Mouse (Mus musculus) heart, adult 2 months (tissue): ENCODE data around the gene Ly6g6e.

Experiments
- CTCF ChIP-seq: fragments of 200-600 bp; IDR thresholded peaks from 2 replicates; pipeline ENCODE4 v1.8.1; 2022; ENCODE audit warnings: antibody characterized with exemption, mild to moderate bottlenecking, moderate library complexity
- EP300 ChIP-seq: fragments of 200-500 bp; IDR thresholded peaks from 2 replicates; pipeline ENCODE4 v1.6.1; 2011; ENCODE audit warnings: low read depth, low read length, control low read depth; ENCODE audit not compliant: insufficient read depth
- POLR2A ChIP-seq: fragments of 200-500 bp; IDR thresholded peaks from 2 replicates; pipeline ENCODE4 v1.6.1; 2011; ENCODE audit warnings: mild to moderate bottlenecking, low read depth, low read length, control low read depth; ENCODE audit not compliant: insufficient read depth

DNA sequence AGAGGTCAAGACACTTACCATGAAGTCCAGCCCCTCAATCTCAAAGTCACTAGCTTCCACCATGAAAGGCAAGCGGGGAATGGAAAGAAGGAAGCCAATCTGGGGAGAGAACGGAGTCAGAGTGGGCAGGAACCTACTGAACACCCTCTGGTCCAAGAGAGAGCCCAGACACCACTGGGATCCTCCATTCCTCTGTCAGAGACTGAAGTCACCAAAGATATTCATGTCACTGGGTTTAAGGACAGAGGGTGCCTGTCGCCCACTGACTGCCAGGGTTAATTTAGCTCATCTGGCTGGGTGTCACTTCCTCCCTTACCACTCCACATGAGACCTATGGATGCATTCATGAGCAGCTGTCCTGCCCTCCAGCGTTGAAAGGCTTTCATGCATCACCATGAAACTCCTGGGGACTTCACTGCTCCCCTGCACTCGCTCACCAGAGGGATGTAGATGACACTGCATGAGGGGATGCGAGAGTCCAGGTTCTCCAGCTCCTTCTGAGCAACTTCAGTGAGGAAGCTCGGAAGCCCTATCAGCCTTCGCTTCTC lies 44.3 kb upstream of the Ly6g6e start:
- TF ChIP-seq CTCF (no peak), EP300 (no peak), POLR2A (no peak)
